Mouse (Mus musculus) heart, adult 2 months (tissue): ENCODE results near the gene L3mbtl4.

Experiments used
- CTCF ChIP-seq: fragments of 200-600 bp; IDR thresholded peaks from 2 replicates; pipeline ENCODE4 v1.8.1; 2022; ENCODE audit warnings: antibody characterized with exemption, mild to moderate bottlenecking, moderate library complexity
- EP300 ChIP-seq: fragments of 200-500 bp; IDR thresholded peaks from 2 replicates; pipeline ENCODE4 v1.6.1; 2011; ENCODE audit warnings: low read depth, low read length, control low read depth; ENCODE audit not compliant: insufficient read depth
- POLR2A ChIP-seq: fragments of 200-500 bp; IDR thresholded peaks from 2 replicates; pipeline ENCODE4 v1.6.1; 2011; ENCODE audit warnings: mild to moderate bottlenecking, low read depth, low read length, control low read depth; ENCODE audit not compliant: insufficient read depth

DNA sequence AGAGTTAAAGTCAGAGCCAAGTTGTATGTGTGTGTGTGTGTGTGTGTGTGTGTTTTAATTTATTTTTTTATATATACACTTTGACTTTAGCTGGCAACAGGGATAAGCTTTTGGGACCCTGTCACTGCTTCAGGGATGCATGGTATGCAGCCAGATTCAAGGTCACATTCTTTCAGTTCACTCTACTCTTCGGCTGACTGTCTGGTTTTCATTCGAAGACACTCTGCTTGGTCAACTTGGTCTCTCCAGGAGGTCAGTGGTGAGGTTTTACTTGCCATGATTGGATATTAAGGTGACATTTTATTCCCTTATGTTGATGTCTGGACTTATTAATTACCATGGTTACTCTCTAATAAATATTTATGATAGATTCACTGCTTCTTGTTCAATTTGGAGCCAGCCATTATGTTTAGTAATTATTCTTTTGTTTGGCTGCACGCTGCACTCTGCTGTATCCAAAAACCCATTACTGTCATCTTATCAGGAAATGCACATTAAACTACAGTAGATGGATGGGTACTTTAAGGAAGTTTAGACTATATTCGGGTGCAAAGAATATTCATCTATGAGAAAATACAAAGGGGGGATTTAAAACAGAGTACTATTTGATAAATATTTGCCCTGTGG lies 216.6 kb downstream of the L3mbtl4 start:
- TF ChIP-seq CTCF (no peak), POLR2A (no peak), EP300 (no peak)
